Mouse (Mus musculus) frontal cortex, postnatal 10 days (tissue): ENCODE results near the gene Hsf5.

Experiments
- DNase-seq, 2 experiments: peaks; one replicate each; pipeline ENCODE4 v3.0.0; 2022; ENCODE audit warnings: low spot score in 2 of 2, mixed read lengths in 1 of 2

Gene Hsf5

GRCm38 (mm10) chr11:87687246-87688225 is 70.6 kb downstream of the Hsf5 start:
- peak in 1 of 2 experiments; percentile 22 for DNase-seq

GRCm38 (mm10) chr11:87688478-87689203 is 71.7 kb downstream of the Hsf5 start:
- DNase-seq, result no peak

DNA sequence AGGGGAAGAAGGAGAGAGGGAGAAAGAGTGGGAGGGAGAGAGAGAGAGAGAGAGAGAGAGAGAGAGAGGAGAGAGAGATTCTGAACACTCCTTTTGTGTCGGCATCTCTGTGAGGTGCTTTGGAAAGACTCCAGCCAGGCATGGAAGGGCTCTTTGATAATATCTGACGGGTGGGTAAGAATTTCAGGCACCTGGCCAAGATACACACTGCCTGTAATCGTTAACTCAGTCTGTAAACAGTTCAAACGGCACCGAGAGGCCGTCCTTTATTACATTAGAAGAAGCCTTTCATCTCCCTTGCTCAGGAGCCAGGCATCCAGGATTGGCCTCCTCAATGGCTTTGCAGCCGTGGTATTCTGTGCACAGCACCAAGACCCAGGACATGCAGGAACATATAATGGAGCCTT is 72.4 kb downstream of the Hsf5 start:
- peak in 1 of 2 experiments; percentile 48 for DNase-seq

DNA sequence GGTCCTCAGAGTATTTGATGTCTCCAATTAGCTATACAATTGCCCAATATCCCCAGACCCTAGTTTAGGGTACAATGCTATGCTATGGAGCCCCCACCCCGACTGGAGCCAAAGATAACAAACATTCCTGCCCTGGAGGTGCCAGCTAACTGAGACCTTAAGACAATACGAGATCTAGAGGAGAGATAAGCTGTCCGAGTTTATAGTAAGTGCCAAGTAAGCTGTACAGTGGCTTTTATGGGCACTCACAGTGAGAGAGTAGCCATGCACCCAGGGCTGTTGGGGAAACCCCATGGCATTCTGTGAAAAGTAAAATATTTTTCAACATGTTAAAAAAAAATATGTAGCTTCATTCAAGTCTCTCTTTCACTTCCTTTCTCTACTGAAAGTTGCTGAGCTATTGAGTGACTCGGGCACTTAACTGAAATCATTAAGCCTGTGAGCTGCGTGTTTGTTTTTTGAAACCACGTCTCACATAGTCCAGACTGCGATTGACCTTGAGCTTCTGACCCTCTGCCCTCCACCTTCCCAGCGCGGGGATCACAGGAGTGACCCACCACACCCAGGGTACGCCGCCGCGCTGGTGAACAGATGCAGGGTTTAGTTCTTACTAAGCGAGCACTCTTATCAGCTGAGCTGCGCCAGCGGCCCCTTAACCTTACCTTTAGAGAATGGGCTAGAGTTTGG is 73.2 kb downstream of the Hsf5 start:
- DNase-seq, result no peak

DNA sequence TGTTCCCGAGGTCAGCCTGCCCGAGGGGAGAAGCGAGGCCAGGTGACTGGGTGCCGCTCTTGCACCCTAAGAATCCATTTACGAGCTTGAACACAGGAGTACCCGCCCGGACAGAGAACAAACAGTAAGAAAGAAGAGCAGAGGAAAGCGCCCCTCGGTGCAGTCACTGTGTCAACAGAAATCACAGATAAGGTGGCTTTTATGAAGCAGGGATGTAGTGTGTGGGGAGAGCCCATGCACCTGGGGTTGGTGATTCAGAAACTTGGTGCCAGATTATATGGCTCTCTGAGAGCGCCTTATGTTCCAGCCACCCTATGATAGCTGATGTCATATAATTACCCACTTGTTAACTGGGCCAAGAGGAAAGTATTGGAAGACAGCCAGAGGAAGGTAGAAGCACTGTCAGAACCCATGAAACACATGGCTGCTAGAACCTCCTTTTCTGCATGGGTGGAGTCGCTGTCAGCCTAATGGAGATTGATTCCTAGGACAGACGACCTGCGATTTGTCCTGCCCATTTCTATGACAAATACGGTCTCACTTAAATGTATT is 80.2 kb downstream of the Hsf5 start:
- DNase-seq, result no peak

GRCm38 (mm10) chr11:87698126-87698525 is 81.2 kb downstream of the Hsf5 start:
- no peak for DNase-seq

GRCm38 (mm10) chr11:87701108-87701507 is 84.1 kb downstream of the Hsf5 start:
- DNase-seq, result no peak

GRCm38 (mm10) chr11:87701877-87702620 is 85.1 kb downstream of the Hsf5 start:
- DNase-seq, result no peak

DNA sequence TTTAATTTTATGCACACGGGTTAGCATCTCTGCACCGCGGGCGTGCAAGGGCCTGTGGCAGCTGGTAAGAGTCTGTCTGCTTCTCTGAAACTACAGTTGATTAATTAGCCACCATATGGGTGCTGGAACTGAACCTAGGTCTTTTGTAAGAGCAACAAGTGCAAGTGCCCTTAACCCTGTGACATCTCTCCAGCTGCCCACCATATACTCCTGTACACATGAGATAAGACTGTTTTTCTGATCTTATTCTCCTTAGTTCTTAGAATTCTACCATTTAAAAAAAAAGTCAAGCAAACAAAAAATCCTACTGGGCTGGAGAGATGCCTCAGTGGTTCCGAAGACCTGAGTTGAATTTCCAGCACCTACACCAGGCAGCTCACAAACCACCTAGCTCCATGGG is 86.7 kb downstream of the Hsf5 start:
- no peak for DNase-seq

GRCm38 (mm10) chr11:87704289-87704688 is 87.3 kb downstream of the Hsf5 start:
- DNase-seq, result no peak

DNA sequence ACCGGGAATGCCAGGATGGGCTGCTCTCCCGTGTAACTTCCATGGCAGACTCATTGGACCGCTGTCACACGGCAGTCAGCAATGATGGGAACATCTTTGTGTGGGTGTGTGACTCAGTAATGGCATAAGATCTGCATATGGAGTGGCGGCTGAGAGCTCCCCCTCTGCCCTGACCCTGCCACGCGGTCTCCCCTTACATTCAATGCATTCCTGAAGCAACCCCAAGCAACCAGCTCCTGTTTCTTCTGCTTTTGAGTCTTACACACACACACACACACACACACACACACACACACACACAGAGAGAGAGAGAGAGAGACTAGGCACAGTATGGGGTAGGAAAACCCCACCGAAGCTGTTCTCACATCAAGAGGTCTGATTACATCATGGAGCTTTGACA is 90.6 kb downstream of the Hsf5 start:
- DNase-seq, result no peak

DNA sequence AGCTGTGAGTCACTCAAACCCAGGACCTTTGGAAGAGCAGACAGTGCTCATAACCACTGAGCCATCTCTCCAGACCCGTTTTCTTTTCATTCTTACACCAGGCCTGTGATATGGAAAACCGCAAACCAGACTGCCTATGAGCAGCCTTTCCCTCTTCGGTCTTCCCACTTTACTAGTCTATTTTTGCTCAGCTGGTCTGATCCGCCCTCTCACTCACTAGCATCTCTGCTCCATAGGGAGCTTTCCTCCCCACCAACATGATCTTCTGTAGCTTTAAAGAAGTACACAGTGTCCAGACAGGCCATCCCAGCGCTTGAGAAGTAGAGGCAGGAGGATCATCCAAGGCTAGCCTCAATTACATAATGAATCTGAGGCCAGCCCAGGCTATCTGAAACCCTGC is 92.0 kb downstream of the Hsf5 start:
- no peak for DNase-seq
